Mouse (Mus musculus): ENCODE measurements around the gene Psg29. TPM values are rescaled to one million over a fixed set of nuclear protein-coding genes. Genes with fewer than 3 reads are reported as not detected.

Psg29 gene
- total RNA-seq (2023) = not detected

GRCm38 (mm10) chr7:17203177-17203576 lies at the start of gene Psg29:
Gene Psg29, plus strand, starts transcription at chr7:17203477.

Other genes with a start within 250 kb of the Psg29 start
- not detected for gene Pnmal1, start 243.8 kb upstream of the Psg29 start, total RNA-seq (2023)
- gene Gm42372, start 220.4 kb upstream of the Psg29 start, total RNA-seq (2023) = 1.2 TPM
- 0.09 TPM for gene Ccdc8, start 210.8 kb upstream of the Psg29 start, total RNA-seq (2023)
- 85.9 TPM for gene Ppp5c, start 175.6 kb upstream of the Psg29 start, total RNA-seq (2023)
- gene Hif3a, start 141.1 kb upstream of the Psg29 start, total RNA-seq (2023) = not detected
- not detected for gene Psg16, start 129.4 kb upstream of the Psg29 start, total RNA-seq (2023)
- gene Ceacam3, start 53.2 kb upstream of the Psg29 start, total RNA-seq (2023) = not detected

Measured in CD8-positive naive resting alpha-beta T cell, adult 57 days (primary cell).